Mouse (Mus musculus) thymus, adult 18-20 months (tissue): Measurements from ENCODE around the gene Vim.

ENCODE experiments used
- DNase-seq, 2 experiments: peaks; one replicate each; pipeline ENCODE4 v3.0.0; 2022; ENCODE audit warnings: mixed read lengths in 2 of 2

Vim gene

GRCm38 (mm10) chr2:13573408-13574065 lies at the start of gene Vim:
TSS of gene Vim (plus strand) at chr2:13573927.
- peak; percentile 75 to 78 for DNase-seq

- DNase-seq, result no peak
Measured at GRCm38 (mm10) chr2:13526205-13526604, 47.5 kb upstream of the Vim start.

- DNase-seq, result no peak
Measured at GRCm38 (mm10) chr2:13527125-13527524, 46.6 kb upstream of the Vim start.

- DNase-seq, result no peak
Measured at GRCm38 (mm10) chr2:13527531-13527930, 46.2 kb upstream of the Vim start.

- DNase-seq, result no peak
Measured at GRCm38 (mm10) chr2:13529253-13529933, 44.3 kb upstream of the Vim start.

GRCm38 (mm10) chr2:13530639-13531038 lies 43.1 kb upstream of the Vim start:
- DNase-seq, result no peak

GRCm38 (mm10) chr2:13536747-13537146 lies 37.0 kb upstream of the Vim start:
- no peak for DNase-seq

- DNase-seq, result peak in 1 of 2 experiments; percentile 15
Measured at GRCm38 (mm10) chr2:13537733-13538132, 36.0 kb upstream of the Vim start.

GRCm38 (mm10) chr2:13538258-13538657 lies 35.5 kb upstream of the Vim start:
- DNase-seq, result no peak

- no peak for DNase-seq
Measured at GRCm38 (mm10) chr2:13538704-13539377, 34.9 kb upstream of the Vim start.

- no peak for DNase-seq
Measured at GRCm38 (mm10) chr2:13539860-13540259, 33.9 kb upstream of the Vim start.

- DNase-seq, result no peak
Measured at GRCm38 (mm10) chr2:13543519-13544124, 30.1 kb upstream of the Vim start.

- peak; percentile 67 to 68 for DNase-seq
Measured at GRCm38 (mm10) chr2:13544193-13544824, 29.4 kb upstream of the Vim start, which contains the start of gene Trdmt1. TSS of gene Trdmt1 (minus strand) at chr2:13544668.

GRCm38 (mm10) chr2:13548749-13549148 lies 25.0 kb upstream of the Vim start:
- DNase-seq, result no peak

GRCm38 (mm10) chr2:13553966-13554365 lies 19.8 kb upstream of the Vim start:
- DNase-seq, result no peak

- no peak for DNase-seq
Measured at GRCm38 (mm10) chr2:13556239-13556638, 17.5 kb upstream of the Vim start.

GRCm38 (mm10) chr2:13557145-13558030 lies 16.3 kb upstream of the Vim start:
- DNase-seq, result no peak

- no peak for DNase-seq
Measured at GRCm38 (mm10) chr2:13558607-13559262, 15.0 kb upstream of the Vim start.

GRCm38 (mm10) chr2:13559303-13559702 lies 14.4 kb upstream of the Vim start:
- no peak for DNase-seq

GRCm38 (mm10) chr2:13559729-13560128 lies 14.0 kb upstream of the Vim start:
- DNase-seq, result no peak

- no peak for DNase-seq
Measured at GRCm38 (mm10) chr2:13560396-13560795, 13.3 kb upstream of the Vim start.
